Mouse (Mus musculus): ENCODE results near the gene Actg1. TPM values are rescaled to one million over a fixed set of nuclear protein-coding genes. Genes with fewer than 3 reads are reported as not detected.

Gene Actg1
- total and polyA plus RNA-seq, 2 experiments from 2014 or later: 714 to 751 TPM

DNA sequence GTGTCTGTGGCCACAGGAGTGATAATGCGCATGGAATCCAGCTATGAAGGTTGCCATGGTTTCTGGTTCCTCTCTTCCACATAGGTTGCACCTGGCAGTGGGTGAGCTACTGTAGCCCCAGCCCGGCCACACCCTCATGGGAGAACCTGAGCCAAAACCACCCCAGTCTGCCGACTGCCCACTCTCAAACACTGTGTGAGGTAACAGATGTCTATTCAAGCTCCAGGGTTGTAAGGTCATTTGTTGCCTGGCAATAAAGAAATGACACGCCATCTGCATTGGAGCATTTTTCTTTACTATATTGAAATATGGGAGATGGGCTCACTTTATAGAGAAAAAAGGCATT, 33.0 kb downstream of the Actg1 start:
- ATAC-seq (ENCODE audit: insufficient read depth, low read depth): no peak
- Histone ChIP-seq H3K27ac (ENCODE audit: low read depth) (peak overlapping the region; percentile 99), H3K4me1 (ENCODE audit: control insufficient read depth, insufficient read depth) (peaks cover 25% of the 10 kb centered on the region), H3K4me3 (ENCODE audit: low read depth, low read length) (peak overlapping the region; percentile 50; the same call in 1 of the 2 replicates), H3K27me3 (ENCODE audit: control insufficient read depth, insufficient read depth, low read length) (no peaks in the 10 kb centered on the region), H3K4me2 (ENCODE audit: low read depth, low read length) (peak overlapping the region; percentile 90), H3K9ac (replicated peaks; ENCODE audit: low read depth, low read length) (peak overlapping the region; percentile 42; the same call in 1 of the 2 replicates), H3K9me3 (replicated peaks; ENCODE audit: control insufficient read depth, low read length) (no peaks in the 10 kb centered on the region), H3K36me3 (replicated peaks; ENCODE audit: control insufficient read depth, insufficient read depth, low read length) (no peaks in the 10 kb centered on the region)
- 44% methylated on average over 4 of the region's 4 CpGs for WGBS
- no peak for DNase-seq (ENCODE audit: low spot score)
- TF ChIP-seq EP300 (IDR thresholded peaks at IDR 0.05; ENCODE audit: low read depth): no peak
- TF ChIP-seq CTCF (IDR thresholded peaks at IDR 0.05; ENCODE audit: low read depth): no peak

DNA sequence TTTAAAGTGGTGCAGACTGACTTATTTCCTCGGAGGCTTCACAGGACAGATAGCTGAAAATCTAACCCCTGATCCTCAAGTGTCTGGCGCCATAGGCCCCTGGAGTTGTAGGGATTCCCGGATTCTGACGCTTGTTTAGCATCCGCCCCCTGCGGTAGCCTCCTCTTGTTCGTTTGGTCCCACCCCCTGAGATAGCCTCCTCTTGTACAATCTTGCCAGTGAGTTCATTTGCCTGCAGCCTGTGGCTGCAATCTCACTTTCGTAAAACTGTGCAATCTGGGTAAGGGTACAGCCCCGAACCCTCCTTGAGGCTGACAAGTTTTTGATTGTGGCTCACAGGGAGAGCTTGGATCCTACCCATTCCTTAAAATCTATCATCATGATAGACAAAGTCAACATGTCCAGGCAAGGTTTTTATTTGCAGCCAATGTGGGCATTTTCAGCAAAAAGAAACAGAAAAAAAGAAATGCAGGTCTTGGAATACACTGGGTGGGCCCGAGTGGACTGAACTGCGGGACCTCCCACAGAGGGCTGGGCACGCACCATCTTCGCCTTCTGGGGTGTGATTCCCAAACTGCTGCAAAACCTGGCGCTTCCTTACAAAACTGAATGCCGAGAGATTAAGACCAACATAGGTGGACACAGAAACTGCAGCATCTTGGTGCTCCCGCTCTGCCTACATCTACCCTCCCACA, 33.5 kb downstream of the Actg1 start:
- Histone ChIP-seq H3K4me3 (ENCODE audit: low read depth, low read length) (no peak overlapping the region), H3K4me2 (ENCODE audit: low read depth, low read length) (no peak overlapping the region), H3K27me3 (ENCODE audit: control insufficient read depth, insufficient read depth, low read length) (no peaks in the 10 kb centered on the region), H3K9ac (replicated peaks; ENCODE audit: low read depth, low read length) (no peak overlapping the region), H3K9me3 (replicated peaks; ENCODE audit: control insufficient read depth, low read length) (no peaks in the 10 kb centered on the region), H3K27ac (ENCODE audit: low read depth) (no peak overlapping the region), H3K36me3 (replicated peaks; ENCODE audit: control insufficient read depth, insufficient read depth, low read length) (no peaks in the 10 kb centered on the region), H3K4me1 (ENCODE audit: control insufficient read depth, insufficient read depth) (peaks cover 27% of the 10 kb centered on the region)
- ATAC-seq (ENCODE audit: insufficient read depth, low read depth) (no peak), DNase-seq (ENCODE audit: low spot score) (no peak)
- no peak for TF ChIP-seq CTCF (IDR thresholded peaks at IDR 0.05; ENCODE audit: low read depth)
- no peak for TF ChIP-seq EP300 (IDR thresholded peaks at IDR 0.05; ENCODE audit: low read depth)
- 49% methylated on average over 16 of the region's 16 CpGs for WGBS

DNA sequence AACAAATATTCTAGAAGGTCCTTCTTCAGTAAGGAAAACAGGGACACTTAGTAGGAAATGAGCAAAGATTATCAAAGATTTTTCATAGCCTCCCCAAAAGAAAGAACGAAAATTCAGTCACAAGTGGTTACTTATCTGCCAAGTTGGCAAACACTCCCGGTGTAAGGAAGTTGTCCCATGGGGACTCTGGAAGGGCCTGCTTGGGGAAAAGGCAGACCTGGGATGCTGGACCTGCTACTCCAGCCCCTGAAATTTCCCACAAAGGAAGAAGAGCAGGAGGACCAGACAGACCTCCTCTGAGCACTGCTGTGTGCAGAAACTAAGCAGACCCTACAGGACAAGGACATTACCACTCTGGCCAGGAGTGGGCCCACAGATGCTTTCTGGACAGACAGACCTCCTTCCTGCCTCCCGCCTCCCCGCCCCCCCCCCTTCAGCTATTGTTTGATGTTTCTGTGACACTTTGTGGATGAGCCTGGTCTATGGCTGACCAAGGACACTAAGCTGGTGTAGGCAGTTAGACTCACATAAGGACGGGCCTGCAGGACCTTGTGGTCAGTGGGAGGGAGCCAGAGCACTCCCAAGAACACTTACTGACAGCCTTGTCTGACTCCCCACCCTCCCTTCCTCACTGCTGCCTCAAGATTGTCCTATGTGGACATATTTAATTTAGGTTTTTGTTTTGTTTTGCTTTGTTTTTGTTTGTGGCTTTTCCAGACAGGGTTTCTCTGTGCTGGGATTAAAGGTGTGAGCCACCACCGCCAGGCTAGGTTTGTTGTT, 34.2 kb downstream of the Actg1 start:
- Histone ChIP-seq H3K9ac (replicated peaks; ENCODE audit: low read depth, low read length) (no peak overlapping the region), H3K27ac (ENCODE audit: low read depth) (no peak overlapping the region), H3K27me3 (ENCODE audit: control insufficient read depth, insufficient read depth, low read length) (no peaks in the 10 kb centered on the region)

DNA sequence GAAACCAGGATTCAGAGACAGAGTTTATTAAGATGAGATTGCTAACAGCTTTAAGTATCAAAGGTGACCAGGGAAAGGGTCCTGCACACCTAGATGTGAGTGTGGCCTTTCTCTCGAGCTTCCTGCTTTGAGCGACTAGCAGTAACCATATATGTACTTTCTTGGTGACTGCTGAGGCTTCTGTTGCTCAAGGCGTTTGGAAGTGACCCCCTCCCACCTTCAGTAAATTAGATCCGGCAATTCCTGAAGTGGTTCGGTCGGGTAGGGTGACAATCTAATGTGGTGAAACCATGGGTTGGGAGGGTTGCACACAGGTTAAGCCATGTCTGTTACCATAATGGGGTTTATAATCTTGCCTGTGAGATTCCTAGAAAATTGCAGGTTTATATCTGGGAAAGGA, 36.3 kb downstream of the Actg1 start:
- no peak overlapping the region for H3K27ac ChIP-seq (ENCODE audit: low read depth)
- no peak for ATAC-seq (ENCODE audit: insufficient read depth, low read depth)
- no peak overlapping the region for H3K4me2 ChIP-seq (ENCODE audit: low read depth, low read length)
- WGBS: 90% methylated on average over 6 of the region's 6 CpGs
- no peaks in the 10 kb centered on the region for H3K36me3 ChIP-seq (replicated peaks; ENCODE audit: control insufficient read depth, insufficient read depth, low read length)
- H3K9me3 ChIP-seq (replicated peaks; ENCODE audit: control insufficient read depth, low read length): no peaks in the 10 kb centered on the region
- H3K4me1 ChIP-seq (ENCODE audit: control insufficient read depth, insufficient read depth): peaks cover 29% of the 10 kb centered on the region
- no peak for DNase-seq (ENCODE audit: low spot score)
- TF ChIP-seq EP300 (IDR thresholded peaks at IDR 0.05; ENCODE audit: low read depth) (no peak), CTCF (IDR thresholded peaks at IDR 0.05; ENCODE audit: low read depth) (no peak)
- H3K27me3 ChIP-seq (ENCODE audit: control insufficient read depth, insufficient read depth, low read length): no peaks in the 10 kb centered on the region
- no peak overlapping the region for H3K4me3 ChIP-seq (ENCODE audit: low read depth, low read length)
- no peak overlapping the region for H3K9ac ChIP-seq (replicated peaks; ENCODE audit: low read depth, low read length)

More for the DNA sequence above, 34.2 kb downstream of the Actg1 start:
- no peak overlapping the region for H3K4me3 ChIP-seq (ENCODE audit: low read depth, low read length)
- DNase-seq (ENCODE audit: low spot score): no peak
- TF ChIP-seq CTCF (IDR thresholded peaks at IDR 0.05; ENCODE audit: low read depth): no peak
- no peak for TF ChIP-seq EP300 (IDR thresholded peaks at IDR 0.05; ENCODE audit: low read depth)
- ATAC-seq (ENCODE audit: insufficient read depth, low read depth): no peak
- H3K4me2 ChIP-seq (ENCODE audit: low read depth, low read length): no peak overlapping the region
- H3K4me1 ChIP-seq (ENCODE audit: control insufficient read depth, insufficient read depth): peaks cover 27% of the 10 kb centered on the region
- no peaks in the 10 kb centered on the region for H3K9me3 ChIP-seq (replicated peaks; ENCODE audit: control insufficient read depth, low read length)
- H3K36me3 ChIP-seq (replicated peaks; ENCODE audit: control insufficient read depth, insufficient read depth, low read length): no peaks in the 10 kb centered on the region
- WGBS: 48% methylated on average over 6 of the region's 6 CpGs

DNA sequence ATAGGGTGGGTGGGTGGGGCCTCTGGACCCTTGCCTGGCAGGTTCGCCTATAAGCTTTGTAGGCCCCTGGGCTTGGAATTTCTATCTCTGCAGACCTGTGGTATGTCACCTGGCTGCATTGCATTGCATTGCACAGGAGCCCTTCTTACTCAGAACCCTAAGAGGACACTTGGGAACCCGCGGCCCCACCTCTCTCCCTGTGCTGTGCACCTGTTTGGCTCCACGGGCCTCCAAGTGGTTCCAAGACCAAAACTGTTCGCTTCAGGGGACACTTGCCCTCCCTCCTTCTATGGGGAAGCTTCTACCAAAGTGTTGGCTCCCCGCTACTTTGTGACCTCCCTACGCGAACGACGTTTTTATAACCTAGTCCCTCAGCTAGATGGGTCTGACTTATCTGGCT, 36.8 kb downstream of the Actg1 start:
- peaks cover 24% of the 10 kb centered on the region for H3K4me1 ChIP-seq (ENCODE audit: control insufficient read depth, insufficient read depth)
- WGBS: 67% methylated on average over 10 of the region's 10 CpGs
- peak overlapping the region; percentile 86 for H3K27ac ChIP-seq (ENCODE audit: low read depth)
- TF ChIP-seq EP300 (IDR thresholded peaks at IDR 0.05; ENCODE audit: low read depth) (no peak), CTCF (IDR thresholded peaks at IDR 0.05; ENCODE audit: low read depth) (no peak)
- H3K27me3 ChIP-seq (ENCODE audit: control insufficient read depth, insufficient read depth, low read length): no peaks in the 10 kb centered on the region
- peak overlapping the region; percentile 55 for H3K9ac ChIP-seq (replicated peaks; ENCODE audit: low read depth, low read length)
- H3K4me3 ChIP-seq (ENCODE audit: low read depth, low read length): peak overlapping the region; percentile 47; the same call in 1 of the 2 replicates
- ATAC-seq (ENCODE audit: insufficient read depth, low read depth) (no peak), DNase-seq (ENCODE audit: low spot score) (no peak)
- H3K4me2 ChIP-seq (ENCODE audit: low read depth, low read length): peak overlapping the region; percentile 78
- no peaks in the 10 kb centered on the region for H3K9me3 ChIP-seq (replicated peaks; ENCODE audit: control insufficient read depth, low read length)
- no peaks in the 10 kb centered on the region for H3K36me3 ChIP-seq (replicated peaks; ENCODE audit: control insufficient read depth, insufficient read depth, low read length)

Measured in heart, postnatal 0 days (tissue).